Mouse (Mus musculus) forebrain, embryonic 14.5 days (tissue): ENCODE results near the gene Apmap. TPM values are rescaled to one million over a fixed set of nuclear protein-coding genes. Genes with fewer than 3 reads are reported as not detected.
A peak's percentile ranks its signal among the peaks of the same experiment; 100 is the strongest.
"Not testable (repeated sequence)": the region's sequence is repeated elsewhere in the genome, so short reads cannot be mapped to it uniquely, and the experiment has no call there.

Experiments
- ATAC-seq: fragments of 200-750 bp; cut with Nextera tagmentation; 2 replicates; pipeline ENCODE4 v1.8.0; 2017; ENCODE audit warnings: mild to moderate bottlenecking, moderate library complexity
- DNase-seq: peaks from one replicate; pipeline ENCODE4 v3.0.0-alpha.2; 2015; ENCODE audit warnings: low spot score
- H3K27ac ChIP-seq: fragments of 300-500 bp; sonication (generic); 2 replicates; pipeline ENCODE4 v1.5.1; 2014; ENCODE audit warnings: low read depth, mild to moderate bottlenecking, control low read depth, low read length, moderate library complexity
- H3K27me3 ChIP-seq: fragments of 300-500 bp; sonication (generic); replicated peaks from 2 replicates; pipeline ENCODE4 v1.6.1; 2014; ENCODE audit warnings: low read length, control low read depth, mixed read lengths; ENCODE audit not compliant: control insufficient read depth, insufficient read depth
- H3K36me3 ChIP-seq: fragments of 300-500 bp; sonication (generic); 2 replicates; pipeline ENCODE4 v1.6.1; 2014; ENCODE audit warnings: low read length, control low read depth; ENCODE audit not compliant: control insufficient read depth, insufficient read depth
- H3K4me1 ChIP-seq: fragments of 300-500 bp; sonication (generic); 2 replicates; pipeline ENCODE4 v1.6.1; 2014; ENCODE audit warnings: antibody characterized with exemption, low read length, control low read depth; ENCODE audit not compliant: control insufficient read depth, insufficient read depth
- H3K4me2 ChIP-seq: fragments of 300-500 bp; sonication (generic); 2 replicates; pipeline ENCODE4 v1.6.1; 2014; ENCODE audit warnings: mild to moderate bottlenecking, control low read depth, low read length
- H3K4me3 ChIP-seq: fragments of 300-500 bp; sonication (generic); 2 replicates; pipeline ENCODE4 v1.5.1; 2014; ENCODE audit warnings: low read depth, low read length, control low read depth
- H3K9ac ChIP-seq: fragments of 300-500 bp; sonication (generic); 2 replicates; pipeline ENCODE4 v1.6.1; 2014; ENCODE audit warnings: mild to moderate bottlenecking, low read length, control low read depth, moderate library complexity
- H3K9me3 ChIP-seq: fragments of 300-500 bp; sonication (generic); replicated peaks from 2 replicates; pipeline ENCODE4 v1.6.1; 2016; ENCODE audit warnings: low read length, control low read depth, mixed read lengths; ENCODE audit not compliant: control insufficient read depth
- WGBS: fragments of 180-500 bp; shearing (Covaris S2); extraction: QIAGEN DNeasy Blood & Tissue Kit; methylation state at CpG from one replicate; pipeline ENCODE4 v1.1.7; 2014; 5-methylcytosine and 5-hydroxymethylcytosine counted together
- polyA plus RNA-seq: library from polyadenylated mRNA; unstranded; fragments of >200 nt; fragmentation: Nextera tagmentation; extraction: Ambion mirVana; gene quantifications from 2 replicates; pipeline ENCODE4 v1.2.1, GENCODE M21; 2014

Gene Apmap
- polyA plus RNA-seq, 1 experiment from 2014 or later: 45.9 TPM

GRCm38 (mm10) chr2:150569847-150570590 is 38.3 kb downstream of the Apmap start, which contains the start of gene Cst7:
Cst7 (plus strand) TSS chr2:150570415.
- Histone ChIP-seq H3K9ac (no peak within 1 kb of the TSS), H3K27me3 (no peaks in the 10 kb centered on the region), H3K9me3 (no peaks in the 10 kb centered on the region), H3K4me3 (no peak within 1 kb of the TSS), H3K4me2 (no peak within 1 kb of the TSS), H3K36me3 (no peaks in the 10 kb centered on the region), H3K27ac (no peak within 1 kb of the TSS), H3K4me1 (no peaks in the 10 kb centered on the region)
- DNase-seq: no peak
- WGBS: 84% methylated on average over 11 of the region's 11 CpGs
- ATAC-seq: no peak

- Histone ChIP-seq H3K4me2 (no peak overlapping the region), H3K9me3 (no peaks in the 10 kb centered on the region), H3K4me1 (no peaks in the 10 kb centered on the region), H3K36me3 (no peaks in the 10 kb centered on the region), H3K27ac (no peak overlapping the region), H3K9ac (no peak overlapping the region), H3K27me3 (no peaks in the 10 kb centered on the region), H3K4me3 (no peak overlapping the region)
- no peak for ATAC-seq
- 95% methylated on average over 2 of the region's 2 CpGs for WGBS
- no peak for DNase-seq
Observed at GRCm38 (mm10) chr2:150567051-150567450, 41.3 kb downstream of the Apmap start.

- Histone ChIP-seq H3K9me3 (no peaks in the 10 kb centered on the region), H3K27me3 (no peaks in the 10 kb centered on the region), H3K4me3 (no peak overlapping the region), H3K27ac (no peak overlapping the region), H3K9ac (no peak overlapping the region), H3K36me3 (no peaks in the 10 kb centered on the region), H3K4me2 (no peak overlapping the region), H3K4me1 (no peaks in the 10 kb centered on the region)
- 55% methylated on average over 3 of the region's 3 CpGs for whole genome bisulfite sequencing
- DNase-seq: peak; percentile 60
- ATAC-seq: 0 out of 2 replicates have a peak, but pooled peaks have one; percentile 42
Observed at GRCm38 (mm10) chr2:150558568-150558967, 49.8 kb downstream of the Apmap start.

- not testable (repeated sequence) for H3K27me3 ChIP-seq, ATAC-seq, DNase-seq, H3K4me3 ChIP-seq, H3K4me2 ChIP-seq, H3K9me3 ChIP-seq, H3K27ac ChIP-seq, H3K9ac ChIP-seq, H3K36me3 ChIP-seq, H3K4me1 ChIP-seq
- WGBS: 84% methylated on average over 10 of the region's 10 CpGs
Observed at GRCm38 (mm10) chr2:150549576-150549975, 58.8 kb downstream of the Apmap start.

Other genes with a start within 250 kb of the Apmap start
- gene 3300002I08Rik, start 245.8 kb downstream of the Apmap start, polyA plus RNA-seq: 12.3 and 16.3 TPM in 2 replicates
- 5.7 and 7.5 TPM in 2 replicates for gene Zfp442, start 157.1 kb downstream of the Apmap start, polyA plus RNA-seq
- gene Zfp345, start 123.5 kb downstream of the Apmap start, polyA plus RNA-seq: not detected in 2 replicates
- 0.30 TPM in 1 of 2 replicates, not detected in the other for gene Cst7, start 38.2 kb downstream of the Apmap start, polyA plus RNA-seq
- gene Acss1, start 59.9 kb upstream of the Apmap start, polyA plus RNA-seq: 18.4 and 18.8 TPM in 2 replicates
- gene Vsx1, start 80.8 kb upstream of the Apmap start, polyA plus RNA-seq: 0.04 TPM in 1 of 2 replicates, not detected in the other
- gene Entpd6, start 140.5 kb upstream of the Apmap start, polyA plus RNA-seq: 32.6 and 41.3 TPM in 2 replicates
- gene Pygb, start 178.2 kb upstream of the Apmap start, polyA plus RNA-seq: 50.7 and 57.9 TPM in 2 replicates